Mouse (Mus musculus) adrenal gland, adult 10 weeks (tissue): ENCODE results near the gene Stx12. TPM values are rescaled to one million over a fixed set of nuclear protein-coding genes. Genes with fewer than 3 reads are reported as not detected.

Source experiments
- polyA plus RNA-seq: library from polyadenylated mRNA; stranded (reverse); fragments of 350-450 nt; fragmentation: Illumina TruSeq; extraction: RNeasy Lipid Tissue Mini Kit (QIAGEN cat#74804); gene quantifications from one replicate; pipeline ENCODE4 v1.2.3, GENCODE M21; 2014; ENCODE audit warnings: low read depth, low replicate concordance

Gene Stx12
- polyA plus RNA-seq: 160 TPM

GRCm38 (mm10) chr4:132884064-132884843, at the start of gene Stx12:
Gene Stx12 (minus strand): TSS chr4:132884509.

GRCm38 (mm10) chr4:132922558-132923008, 38.3 kb upstream of the Stx12 start, which contains the start of gene Fam76a:
Gene Fam76a (minus strand): TSS chr4:132922558.

GRCm38 (mm10) chr4:132842970-132843704, 41.2 kb downstream of the Stx12 start, which contains the start of gene Ppp1r8:
Gene Ppp1r8 (minus strand): TSS chr4:132843169.

Other genes starting within 250 kb of the Stx12 start
- 26.0 TPM for gene Eya3, start 245.5 kb downstream of the Stx12 start, polyA plus RNA-seq
- 4.1 TPM for gene Xkr8, start 152.0 kb downstream of the Stx12 start, polyA plus RNA-seq
- 2.1 TPM for gene Smpdl3b, start 127.3 kb downstream of the Stx12 start, polyA plus RNA-seq
- 6.5 TPM for gene Rpa2, start 116.2 kb downstream of the Stx12 start, polyA plus RNA-seq
- gene Themis2, start 88.1 kb downstream of the Stx12 start, polyA plus RNA-seq: 0.47 TPM
- gene Ppp1r8, start 41.3 kb downstream of the Stx12 start, polyA plus RNA-seq: 13.7 TPM
- gene Fam76a, start 38.0 kb upstream of the Stx12 start, polyA plus RNA-seq: 34.8 TPM
- 0.23 TPM for gene Fgr, start 89.6 kb upstream of the Stx12 start, polyA plus RNA-seq
- 9.5 TPM for gene Ahdc1, start 126.8 kb upstream of the Stx12 start, polyA plus RNA-seq
- gene Wasf2, start 246.0 kb upstream of the Stx12 start, polyA plus RNA-seq: 124 TPM